Mouse (Mus musculus) lung, adult 2 months (tissue): ENCODE results near the gene Rho.

Experiments used
- CTCF ChIP-seq: fragments of 200-500 bp; IDR thresholded peaks from 2 replicates; pipeline ENCODE4 v1.5.1; 2011; ENCODE audit warnings: mild to moderate bottlenecking, low read length, control low read depth; ENCODE audit not compliant: insufficient read depth
- POLR2A ChIP-seq: fragments of 200-500 bp; IDR thresholded peaks from 2 replicates; pipeline ENCODE4 v1.6.1; 2011; ENCODE audit warnings: low read depth, mild to moderate bottlenecking, control low read depth, low read length, borderline replicate concordance; ENCODE audit errors: extremely low read depth

DNA sequence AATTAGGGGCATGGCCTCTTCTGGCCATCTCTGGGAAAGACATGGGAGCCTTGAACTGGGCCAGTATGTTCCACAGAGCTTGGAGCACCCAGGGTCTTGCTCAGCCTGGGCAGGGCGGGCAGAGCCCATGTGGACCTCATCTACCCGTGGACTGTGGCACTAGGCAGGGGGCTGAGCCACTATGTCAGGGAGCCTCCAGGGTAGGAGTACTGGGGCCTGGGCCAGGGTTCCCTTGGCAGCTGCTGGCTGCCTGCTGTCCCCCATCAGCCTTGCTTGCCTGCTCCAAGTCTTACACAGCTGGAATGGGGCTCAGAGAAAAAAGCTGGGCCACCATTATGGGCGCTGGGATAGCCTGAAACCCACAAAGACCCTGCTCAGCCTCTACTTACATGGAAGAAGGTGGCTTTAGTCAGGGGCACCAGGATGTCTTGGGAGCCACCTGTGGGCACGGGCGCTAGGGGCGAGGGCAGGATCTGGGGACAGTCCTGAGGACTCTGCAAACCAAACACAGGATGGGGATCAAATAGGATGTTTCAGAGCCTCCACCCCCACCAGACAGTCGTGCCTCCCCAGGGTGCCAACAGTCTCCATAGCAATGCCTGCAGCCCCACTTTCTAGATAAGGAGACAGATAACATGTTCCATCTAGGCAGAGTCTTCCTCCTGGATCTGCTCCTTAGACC, 40.7 kb downstream of the Rho start:
- TF ChIP-seq POLR2A, result no peak
- no peak for TF ChIP-seq CTCF
